Mouse (Mus musculus): ENCODE measurements around the gene Kir3dl1. TPM values are rescaled to one million over a fixed set of nuclear protein-coding genes. Genes with fewer than 3 reads are reported as not detected.
"Not testable (repeated sequence)": the region's sequence is repeated elsewhere in the genome, so short reads cannot be mapped to it uniquely, and the experiment has no call there.

Gene Kir3dl1
- total RNA-seq (2014; fragmentation: Nextera tagmentation) = not detected in 2 replicates
- 0.17 TPM in 1 of 2 replicates, not detected in the other for total RNA-seq (2017)
- not detected in 2 replicates for polyA plus RNA-seq (2012)

GRCm38 (mm10) chrX:136517699-136518098, at the start of gene Kir3dl1:
Gene Kir3dl1 (plus strand): TSS chrX:136517999.
- not testable (repeated sequence) for H3K4me3 ChIP-seq (ENCODE audit: low read depth, low read length); H3K27me3 ChIP-seq (ENCODE audit: insufficient read depth, low read length); H3K9me3 ChIP-seq (replicated peaks); ATAC-seq (ENCODE audit: extremely low read depth, insufficient number of reproducible peaks, low FRiP score, poor library complexity, severe bottlenecking); H3K36me3 ChIP-seq (replicated peaks); H3K4me1 ChIP-seq (ENCODE audit: insufficient read depth, low read depth, low read length); DNase-seq (ENCODE audit: low spot score)

- H3K4me3 ChIP-seq (ENCODE audit: low read depth, low read length); H3K27me3 ChIP-seq (ENCODE audit: insufficient read depth, low read length); H3K36me3 ChIP-seq (replicated peaks); ATAC-seq (ENCODE audit: extremely low read depth, insufficient number of reproducible peaks, low FRiP score, poor library complexity, severe bottlenecking); DNase-seq (ENCODE audit: low spot score); H3K9me3 ChIP-seq (replicated peaks); H3K4me1 ChIP-seq (ENCODE audit: insufficient read depth, low read depth, low read length): not testable (repeated sequence)
Observed at GRCm38 (mm10) chrX:136543956-136544355, 26.2 kb downstream of the Kir3dl1 start, which contains the start of gene Kir3dl2. Gene Kir3dl2 (minus strand): TSS chrX:136544056.

- not testable (repeated sequence) for DNase-seq (ENCODE audit: low spot score); H3K4me3 ChIP-seq (ENCODE audit: low read depth, low read length); H3K4me1 ChIP-seq (ENCODE audit: insufficient read depth, low read depth, low read length); H3K9me3 ChIP-seq (replicated peaks); H3K27me3 ChIP-seq (ENCODE audit: insufficient read depth, low read length); H3K36me3 ChIP-seq (replicated peaks); ATAC-seq (ENCODE audit: extremely low read depth, insufficient number of reproducible peaks, low FRiP score, poor library complexity, severe bottlenecking)
Observed at GRCm38 (mm10) chrX:136569094-136569493, 51.3 kb downstream of the Kir3dl1 start.

Other genes starting within 250 kb of the Kir3dl1 start
- 269 and 293 TPM in 2 replicates for gene Bex3, start 247.7 kb upstream of the Kir3dl1 start, total RNA-seq (2014; fragmentation: Nextera tagmentation)
- 192 and 233 TPM in 2 replicates for gene Bex3, start 247.7 kb upstream of the Kir3dl1 start, total RNA-seq (2017)
- 525 and 668 TPM in 2 replicates for gene Bex3, start 247.7 kb upstream of the Kir3dl1 start, polyA plus RNA-seq (2012)
- gene Kir3dl2, start 26.1 kb downstream of the Kir3dl1 start, total RNA-seq (2014; fragmentation: Nextera tagmentation) = not detected in 2 replicates
- gene Kir3dl2, start 26.1 kb downstream of the Kir3dl1 start, total RNA-seq (2017) = 0.16 TPM in 1 of 2 replicates, not detected in the other
- not detected in 2 replicates for gene Kir3dl2, start 26.1 kb downstream of the Kir3dl1 start, polyA plus RNA-seq (2012)
- gene Tceal3, start 72.8 kb downstream of the Kir3dl1 start, total RNA-seq (2014; fragmentation: Nextera tagmentation) = not detected in 2 replicates
- gene Tceal3, start 72.8 kb downstream of the Kir3dl1 start, total RNA-seq (2017) = 0.11 TPM in 1 of 2 replicates, not detected in the other
- gene Tceal3, start 72.8 kb downstream of the Kir3dl1 start, polyA plus RNA-seq (2012) = not detected in 2 replicates
- gene Tceal1, start 190.0 kb downstream of the Kir3dl1 start, total RNA-seq (2014; fragmentation: Nextera tagmentation) = not detected in 2 replicates
- gene Tceal1, start 190.0 kb downstream of the Kir3dl1 start, total RNA-seq (2017) = 0.11 TPM in 1 of 2 replicates, not detected in the other
- not detected in 2 replicates for gene Tceal1, start 190.0 kb downstream of the Kir3dl1 start, polyA plus RNA-seq (2012)
- gene Morf4l2, start 225.7 kb downstream of the Kir3dl1 start, total RNA-seq (2014; fragmentation: Nextera tagmentation) = 160 and 161 TPM in 2 replicates
- 375 and 434 TPM in 2 replicates for gene Morf4l2, start 225.7 kb downstream of the Kir3dl1 start, total RNA-seq (2017)
- gene Morf4l2, start 225.7 kb downstream of the Kir3dl1 start, polyA plus RNA-seq (2012) = 351 and 355 TPM in 2 replicates